ENCODE assay signal across 15 mouse cellular contexts in the genomic region with DNA sequence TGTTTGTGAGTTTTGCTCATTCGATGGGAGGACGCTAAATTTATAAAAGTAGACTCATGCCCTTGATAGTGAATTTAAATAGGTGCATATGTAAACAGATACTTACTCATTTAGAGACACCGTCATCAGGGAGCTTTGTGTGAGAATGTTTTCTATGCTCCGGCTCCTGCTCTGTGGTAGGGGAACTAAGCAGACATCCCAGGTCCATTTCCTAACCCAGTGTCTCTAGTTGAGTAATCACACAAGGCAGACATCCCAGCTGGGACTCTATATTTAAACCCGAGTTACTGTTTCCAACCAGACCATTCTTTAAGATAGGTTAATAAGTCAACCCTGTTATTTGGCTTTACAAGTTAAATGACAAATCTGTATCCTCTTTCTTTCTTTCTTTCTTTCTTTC.
DNase-seq lines count a peak whose midpoint lies in the region; ATAC-seq and TF ChIP-seq lines count a peak whose summit lies in the region.
"Had no signal": no experiment of that assay in that cellular context is flagged by ENCODE, and none has a peak within 500 bp of the region (broad histone marks: within the 10 kb centered on the region; RNA-seq: fewer than 3 reads in every experiment).

No protein-coding gene starts in this region.

- 43% methylated on average over 5 of the region's 5 CpGs for whole genome bisulfite sequencing in cerebellum, adult 2 months
- WGBS in midbrain, embryonic 11.5 days: 67% methylated on average over 5 of the region's 5 CpGs
- 71% methylated on average over 5 of the region's 5 CpGs for WGBS in midbrain, postnatal 0 days
- 72% methylated on average over 5 of the region's 5 CpGs for WGBS in limb, embryonic 10.5 days
- 73% methylated on average over 5 of the region's 5 CpGs for WGBS in forebrain, embryonic 13.5 days

- H3K27me3 ChIP-seq in cerebellum, adult 2 months (ENCODE audit: control insufficient read depth, insufficient read depth, low read length): no peaks in the 10 kb centered on the region
- no peaks in the 10 kb centered on the region for H3K27me3 ChIP-seq in midbrain, embryonic 11.5 days (ENCODE audit: control insufficient read depth, insufficient read depth, low read length)
- H3K27me3 ChIP-seq in midbrain, postnatal 0 days (ENCODE audit: insufficient read depth, low read length): no peaks in the 10 kb centered on the region
- no peaks in the 10 kb centered on the region for H3K27me3 ChIP-seq in limb, embryonic 10.5 days (ENCODE audit: low read depth, poor library complexity, severe bottlenecking)
- no peaks in the 10 kb centered on the region for H3K27me3 ChIP-seq in forebrain, embryonic 13.5 days
- H3K27me3 ChIP-seq: embryonic facial prominence, embryonic 12.5 days had no signal

- peak in 1 of 2 experiments; percentile 58 for DNase-seq in cerebellum, adult 2 months
- DNase-seq in cerebellum, postnatal 4 days (ENCODE audit: low spot score in 2 of 2): no peak
- peak; percentile 47 for DNase-seq in cerebellum, adult 9-11 months
- no peak for DNase-seq in cerebellum, adult 11 months
- DNase-seq in midbrain, embryonic 11.5 days (ENCODE audit: low spot score, missing footprints): peak; percentile 78
- DNase-seq in midbrain, postnatal 0 days (ENCODE audit: low spot score): no peak
- no peak for DNase-seq in limb, embryonic 10.5 days (ENCODE audit: low spot score)
- DNase-seq: adrenal gland, adult 2 months; adrenal gland, postnatal 10 days; adrenal gland, postnatal 25 days had no signal

- H3K27ac ChIP-seq in cerebellum, adult 2 months (ENCODE audit: insufficient read depth, low read length): peak overlapping the region; percentile 73; the same call in 1 of the 2 replicates
- no peak overlapping the region for H3K27ac ChIP-seq in midbrain, embryonic 11.5 days (ENCODE audit: low read depth, low read length)
- H3K27ac ChIP-seq in midbrain, postnatal 0 days (ENCODE audit: low read depth, low read length): no peak overlapping the region
- H3K27ac ChIP-seq in limb, embryonic 10.5 days: 0 out of 2 replicates have a peak overlapping the region, but pooled peaks have one; percentile 62
- no peak overlapping the region for H3K27ac ChIP-seq in forebrain, embryonic 13.5 days
- H3K27ac ChIP-seq: embryonic facial prominence, embryonic 10.5 days; embryonic facial prominence, embryonic 12.5 days had no signal

- H3K9ac ChIP-seq in midbrain, embryonic 11.5 days (ENCODE audit: low read length): no peak overlapping the region
- H3K9ac ChIP-seq in midbrain, postnatal 0 days (replicated peaks; ENCODE audit: low read length, poor library complexity, severe bottlenecking): no peak overlapping the region
- no peak overlapping the region for H3K9ac ChIP-seq in forebrain, embryonic 13.5 days
- H3K9ac ChIP-seq: embryonic facial prominence, embryonic 12.5 days had no signal

- ATAC-seq in midbrain, embryonic 11.5 days (ENCODE audit: low FRiP score): no peak
- no peak for ATAC-seq in midbrain, postnatal 0 days (ENCODE audit: low FRiP score)
- no peak for ATAC-seq in forebrain, embryonic 13.5 days
- ATAC-seq: forebrain, embryonic 14.5 days; forebrain, embryonic 16.5 days had no signal

- no peaks in the 10 kb centered on the region for H3K9me3 ChIP-seq in midbrain, embryonic 11.5 days (ENCODE audit: control insufficient read depth, low read length)
- H3K9me3 ChIP-seq in midbrain, postnatal 0 days (ENCODE audit: low read length): no peaks in the 10 kb centered on the region
- H3K9me3 ChIP-seq in limb, embryonic 10.5 days (replicated peaks): no peaks in the 10 kb centered on the region
- H3K9me3 ChIP-seq in forebrain, embryonic 13.5 days (replicated peaks): no peaks in the 10 kb centered on the region
- H3K9me3 ChIP-seq: embryonic facial prominence, embryonic 10.5 days; embryonic facial prominence, embryonic 12.5 days had no signal

- H3K4me1 ChIP-seq in cerebellum, adult 2 months (ENCODE audit: control insufficient read depth, insufficient read depth, low read length): peaks cover 25% of the 10 kb centered on the region
- peaks cover 6% of the 10 kb centered on the region for H3K4me1 ChIP-seq in midbrain, embryonic 11.5 days (ENCODE audit: control insufficient read depth, insufficient read depth, low read length)
- H3K4me1 ChIP-seq in midbrain, postnatal 0 days (ENCODE audit: insufficient read depth, low read length): no peaks in the 10 kb centered on the region
- H3K4me1 ChIP-seq in limb, embryonic 10.5 days: peaks cover 59% of the 10 kb centered on the region
- peaks cover 11% of the 10 kb centered on the region for H3K4me1 ChIP-seq in forebrain, embryonic 13.5 days

- no peak overlapping the region for H3K4me2 ChIP-seq in midbrain, embryonic 11.5 days
- H3K4me2 ChIP-seq in midbrain, postnatal 0 days (ENCODE audit: low read depth, low read length, poor library complexity, severe bottlenecking): no peak overlapping the region
- no peak overlapping the region for H3K4me2 ChIP-seq in forebrain, embryonic 13.5 days
- H3K4me2 ChIP-seq: embryonic facial prominence, embryonic 12.5 days had no signal

- TF ChIP-seq CTCF in cerebellum, adult 2 months (IDR thresholded peaks at IDR 0.05; ENCODE audit: borderline replicate concordance, insufficient read depth, low read depth, low read length): no peak
- TF ChIP-seq CTCF in midbrain, postnatal 0 days (IDR thresholded peaks at IDR 0.05): no peak

- no peak overlapping the region for H3K4me3 ChIP-seq in cerebellum, adult 2 months (replicated peaks; ENCODE audit: insufficient read depth, low read depth, low read length)
- no peak overlapping the region for H3K4me3 ChIP-seq in midbrain, embryonic 11.5 days (ENCODE audit: low read depth, low read length)
- H3K4me3 ChIP-seq in midbrain, postnatal 0 days (ENCODE audit: low read depth, low read length): no peak overlapping the region
- H3K4me3 ChIP-seq in limb, embryonic 10.5 days: no peak overlapping the region
- H3K4me3 ChIP-seq in forebrain, embryonic 13.5 days: no peak overlapping the region
- H3K4me3 ChIP-seq: embryonic facial prominence, embryonic 10.5 days; embryonic facial prominence, embryonic 12.5 days had no signal

- no peaks in the 10 kb centered on the region for H3K36me3 ChIP-seq in midbrain, embryonic 11.5 days (ENCODE audit: control insufficient read depth, insufficient read depth, low read length)
- H3K36me3 ChIP-seq in midbrain, postnatal 0 days (ENCODE audit: insufficient read depth, low read length): no peaks in the 10 kb centered on the region
- H3K36me3 ChIP-seq in limb, embryonic 10.5 days: no peaks in the 10 kb centered on the region; the same call in 1 of the 2 replicates
- H3K36me3 ChIP-seq in forebrain, embryonic 13.5 days (ENCODE audit: poor library complexity, severe bottlenecking): no peaks in the 10 kb centered on the region
- H3K36me3 ChIP-seq: embryonic facial prominence, embryonic 10.5 days; embryonic facial prominence, embryonic 12.5 days had no signal

- no peak for TF ChIP-seq POLR2A in cerebellum, adult 2 months (IDR thresholded peaks at IDR 0.05; ENCODE audit: borderline replicate concordance, insufficient read depth, low read length)

Comparison
In these comparisons a context has a peak if more than half of its experiments do, and no peak if none do; other contexts are left out.
1. DNase-seq: peak in cerebellum, adult 9-11 months (single experiment) and midbrain, embryonic 11.5 days (single experiment); none in cerebellum, postnatal 4 days (0 of 2), cerebellum, adult 11 months (single experiment), midbrain, postnatal 0 days (single experiment) and limb, embryonic 10.5 days (single experiment).
2. H3K27ac ChIP-seq: peak in cerebellum, adult 2 months (single experiment) and limb, embryonic 10.5 days (single experiment); none in midbrain, embryonic 11.5 days (single experiment), midbrain, postnatal 0 days (single experiment) and forebrain, embryonic 13.5 days (single experiment).